Mouse (Mus musculus) forelimb bud, embryonic 11.5 days (tissue): Measurements from ENCODE around the gene Bhlhe40.

Experiments used
- DNase-seq: peaks from one replicate; pipeline ENCODE4 v3.0.0-alpha.2; 2012; ENCODE audit warnings: low read depth, low spot score

Bhlhe40 gene

GRCm38 (mm10) chr6:108713175-108713974, 52.9 kb downstream of the Bhlhe40 start:
- DNase-seq = no peak
